Mouse (Mus musculus) B cell, adult 62 days (primary cell): ENCODE results near the gene Nudt16l1. TPM values are rescaled to one million over a fixed set of nuclear protein-coding genes. Genes with fewer than 3 reads are reported as not detected.

Experiments
- total RNA-seq: library from RNA; stranded (reverse); gene quantifications from 4 replicates; pipeline ENCODE4 v1.2.4, GENCODE M21; 2023

Gene Nudt16l1
- 42.4 to 49.5 TPM (median 47.0 TPM) in 4 replicates for total RNA-seq

GRCm38 (mm10) chr16:4938461-4938860 is at the start of gene Nudt16l1:
Gene Nudt16l1, plus strand, starts transcription at chr16:4938761.

GRCm38 (mm10) chr16:4963797-4964709 is 25.5 kb downstream of the Nudt16l1 start, which contains the start of gene Anks3:
Gene Anks3, minus strand, starts transcription at chr16:4964205.

Other genes starting within 250 kb of the Nudt16l1 start
- gene Nmral1, start 219.4 kb upstream of the Nudt16l1 start, total RNA-seq = 7.2 to 9.4 TPM (median 8.8 TPM) in 4 replicates
- gene Hmox2, start 212.4 kb upstream of the Nudt16l1 start, total RNA-seq = 40.7 to 48.4 TPM (median 43.7 TPM) in 4 replicates
- 68.9 to 73.7 TPM (median 70.7 TPM) in 4 replicates for gene Cdip1, start 148.5 kb upstream of the Nudt16l1 start, total RNA-seq
- not detected in 4 replicates for gene 4930562C15Rik, start 103.3 kb upstream of the Nudt16l1 start, total RNA-seq
- 197 to 217 TPM (median 212 TPM) in 4 replicates for gene Ubald1, start 58.4 kb upstream of the Nudt16l1 start, total RNA-seq
- gene Mgrn1, start 52.5 kb upstream of the Nudt16l1 start, total RNA-seq = 144 to 166 TPM (median 161 TPM) in 4 replicates
- gene Anks3, start 25.4 kb downstream of the Nudt16l1 start, total RNA-seq = 67.2 to 87.4 TPM (median 79.3 TPM) in 4 replicates
- not detected in 4 replicates for gene Sept12, start 59.1 kb downstream of the Nudt16l1 start, total RNA-seq
- not detected in 4 replicates for gene Smim22, start 68.5 kb downstream of the Nudt16l1 start, total RNA-seq
- 110 to 116 TPM (median 114 TPM) in 4 replicates for gene Rogdi, start 74.8 kb downstream of the Nudt16l1 start, total RNA-seq
- 150 to 162 TPM (median 157 TPM) in 4 replicates for gene Glyr1, start 111.1 kb downstream of the Nudt16l1 start, total RNA-seq
- 98.8 to 107 TPM (median 104 TPM) in 4 replicates for gene Ubn1, start 111.3 kb downstream of the Nudt16l1 start, total RNA-seq
- gene Ppl, start 193.7 kb downstream of the Nudt16l1 start, total RNA-seq = 6.2 to 8.1 TPM (median 7.2 TPM) in 4 replicates
- gene Sec14l5, start 208.3 kb downstream of the Nudt16l1 start, total RNA-seq = 0.24 TPM in 1 of 4 replicates, not detected in the others